Mouse (Mus musculus) heart, postnatal 0 days (tissue): ENCODE results near the gene Hist1h2ab. TPM values are rescaled to one million over a fixed set of nuclear protein-coding genes. Genes with fewer than 3 reads are reported as not detected.
"Not testable (repeated sequence)": the region's sequence is repeated elsewhere in the genome, so short reads cannot be mapped to it uniquely, and the experiment has no call there.

ENCODE experiments used
- ATAC-seq: fragments of 200-750 bp; cut with Nextera tagmentation; 2 replicates; pipeline ENCODE4 v1.8.0; 2017; ENCODE audit warnings: low read depth, moderate number of reproducible peaks, moderate library complexity; ENCODE audit not compliant: insufficient read depth
- DNase-seq: peaks from one replicate; pipeline ENCODE4 v3.0.0-alpha.2; 2016; ENCODE audit warnings: low spot score
- H3K27ac ChIP-seq: fragments of 300-500 bp; sonication (generic); 2 replicates; pipeline ENCODE4 v1.5.1; 2014; ENCODE audit warnings: low read depth, mild to moderate bottlenecking
- H3K27me3 ChIP-seq: fragments of 300-500 bp; sonication (generic); 2 replicates; pipeline ENCODE4 v1.6.1; 2014; ENCODE audit warnings: low read length, mixed read lengths; ENCODE audit not compliant: control insufficient read depth, insufficient read depth
- H3K36me3 ChIP-seq: fragments of 300-500 bp; sonication (generic); replicated peaks from 2 replicates; pipeline ENCODE4 v1.6.1; 2014; ENCODE audit warnings: low read length, mixed read lengths; ENCODE audit not compliant: control insufficient read depth, insufficient read depth
- H3K4me1 ChIP-seq: fragments of 300-500 bp; sonication (generic); 2 replicates; pipeline ENCODE4 v1.6.1; 2014; ENCODE audit warnings: antibody characterized with exemption; ENCODE audit not compliant: control insufficient read depth, insufficient read depth
- H3K4me2 ChIP-seq: fragments of 300-500 bp; sonication (generic); 2 replicates; pipeline ENCODE4 v1.6.1; 2014; ENCODE audit warnings: low read depth, mild to moderate bottlenecking, low read length, moderate library complexity
- H3K4me3 ChIP-seq: fragments of 300-500 bp; sonication (generic); 2 replicates; pipeline ENCODE4 v1.5.1; 2014; ENCODE audit warnings: low read depth, low read length
- H3K9ac ChIP-seq: fragments of 300-500 bp; sonication (generic); replicated peaks from 2 replicates; pipeline ENCODE4 v1.6.1; 2014; ENCODE audit warnings: low read depth, low read length, mixed read lengths
- H3K9me3 ChIP-seq: fragments of 300-500 bp; sonication (generic); replicated peaks from 2 replicates; pipeline ENCODE4 v1.6.1; 2016; ENCODE audit warnings: low read length; ENCODE audit not compliant: control insufficient read depth
- CTCF ChIP-seq: IDR thresholded peaks from 2 replicates; pipeline ENCODE4 v1.5.1; 2016; ENCODE audit warnings: antibody characterized with exemption, control low read depth, low read depth
- EP300 ChIP-seq: IDR thresholded peaks from 2 replicates; pipeline ENCODE4 v1.6.1; 2016; ENCODE audit warnings: antibody characterized with exemption, low read depth
- WGBS: fragments of 180-500 bp; shearing (Covaris S2); extraction: QIAGEN DNeasy Blood & Tissue Kit; methylation state at CpG from one replicate; pipeline ENCODE4 v1.1.7; 2014; 5-methylcytosine and 5-hydroxymethylcytosine counted together
- polyA plus RNA-seq: library from polyadenylated mRNA; unstranded; fragments of >200 nt; fragmentation: Nextera tagmentation; extraction: Ambion mirVana; gene quantifications from 2 replicates; pipeline ENCODE4 v1.2.1, GENCODE M21; 2015
- total RNA-seq: library from RNA; depleted of rRNA; stranded (reverse); fragments of >200 nt; gene quantifications from 2 replicates; pipeline ENCODE4 v1.2.3, GENCODE M21; 2014; ENCODE audit warnings: low replicate concordance

Hist1h2ab gene
- total and polyA plus RNA-seq, 2 experiments from 2014 or later: 5.6 to 733 TPM

GRCm38 (mm10) chr13:23768834-23769397 lies 18.0 kb downstream of the Hist1h2ab start:
- TF ChIP-seq CTCF (no peak), EP300 (no peak)
- H3K4me3 ChIP-seq: no peak overlapping the region
- H3K4me2 ChIP-seq: no peak overlapping the region
- 32% methylated on average over 5 of the region's 5 CpGs for WGBS
- H3K9me3 ChIP-seq: no peaks in the 10 kb centered on the region
- peaks cover 8% of the 10 kb centered on the region for H3K4me1 ChIP-seq
- H3K36me3 ChIP-seq: no peaks in the 10 kb centered on the region
- no peak overlapping the region for H3K9ac ChIP-seq
- DNase-seq (no peak), ATAC-seq (no peak)
- H3K27ac ChIP-seq: no peak overlapping the region
- H3K27me3 ChIP-seq: no peaks in the 10 kb centered on the region

DNA sequence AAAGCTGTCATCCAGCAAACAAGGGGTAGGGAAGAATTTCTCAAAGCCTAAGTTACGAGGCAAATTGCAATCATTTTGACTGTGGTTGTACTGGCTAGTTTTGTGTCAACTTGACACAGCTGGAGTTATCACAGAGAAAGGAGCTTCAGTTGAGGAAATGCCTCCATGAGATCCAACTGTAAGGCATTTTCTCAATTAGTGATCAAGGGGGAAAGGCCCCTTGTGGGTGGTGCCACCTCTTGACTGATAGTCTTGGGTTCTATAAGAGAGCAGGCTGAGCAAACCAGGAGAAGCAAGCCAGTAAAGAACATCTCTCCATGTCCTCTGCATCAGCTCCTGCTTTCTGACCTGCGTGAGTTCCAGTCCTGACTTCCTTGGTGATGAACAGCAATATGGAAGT lies 18.7 kb downstream of the Hist1h2ab start, which contains the start of gene Trim38:
Gene Trim38 (plus strand): TSS at position 301 of the 400 bp plus-strand sequence.
- H3K27me3 ChIP-seq, H3K9me3 ChIP-seq, DNase-seq, ATAC-seq, H3K36me3 ChIP-seq, H3K4me3 ChIP-seq, H3K4me1 ChIP-seq, H3K9ac ChIP-seq, H3K4me2 ChIP-seq, H3K27ac ChIP-seq: not testable (repeated sequence)
- 81% methylated on average over 2 of the region's 2 CpGs for WGBS

DNA sequence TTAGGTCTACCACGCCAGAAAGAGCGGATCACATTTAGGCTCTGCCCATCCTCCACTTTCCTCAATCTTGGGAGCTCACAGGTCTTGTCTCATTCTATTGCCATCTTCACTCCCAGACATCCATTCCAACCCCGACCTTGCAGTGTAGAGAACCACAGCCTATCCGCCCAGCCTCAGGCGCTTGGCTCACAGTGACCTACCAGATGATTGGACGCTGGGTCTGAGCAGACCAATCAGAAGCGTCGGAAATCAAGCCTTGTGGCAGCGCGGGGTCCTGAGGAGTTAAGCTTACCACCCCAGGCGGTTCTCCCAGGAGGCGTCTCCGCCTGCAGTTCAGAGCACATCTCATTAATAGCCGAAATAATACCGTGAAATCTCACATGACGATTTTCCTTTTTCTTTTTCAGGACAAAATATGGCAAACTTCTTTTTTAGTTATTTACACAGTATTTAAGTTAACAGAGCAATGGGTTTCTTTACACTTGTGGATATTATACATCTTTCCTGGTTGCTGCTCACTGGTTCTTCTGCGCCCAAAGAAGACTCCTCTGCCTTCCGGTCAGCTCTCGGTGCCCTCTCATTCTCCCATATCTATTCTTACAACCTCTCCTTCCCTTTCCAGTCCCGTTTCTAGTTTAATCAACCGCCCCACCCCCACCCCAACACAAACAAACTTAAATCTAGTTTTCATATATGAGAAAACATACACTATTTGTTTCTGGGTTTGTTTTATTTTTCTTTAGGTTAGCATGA lies 21.8 kb downstream of the Hist1h2ab start:
- ATAC-seq (peak; percentile 92), DNase-seq (no peak)
- H3K27me3 ChIP-seq: no peaks in the 10 kb centered on the region
- H3K9ac ChIP-seq: no peak overlapping the region
- H3K36me3 ChIP-seq: no peaks in the 10 kb centered on the region
- no peaks in the 10 kb centered on the region for H3K9me3 ChIP-seq
- no peak overlapping the region for H3K27ac ChIP-seq
- peak overlapping the region; percentile 6; the same call in 1 of the 2 replicates for H3K4me3 ChIP-seq
- H3K4me1 ChIP-seq: no peaks in the 10 kb centered on the region
- H3K4me2 ChIP-seq: peak overlapping the region; percentile 43
- WGBS: 17% methylated on average over 21 of the region's 21 CpGs
- TF ChIP-seq EP300 (no peak), CTCF (no peak)

DNA sequence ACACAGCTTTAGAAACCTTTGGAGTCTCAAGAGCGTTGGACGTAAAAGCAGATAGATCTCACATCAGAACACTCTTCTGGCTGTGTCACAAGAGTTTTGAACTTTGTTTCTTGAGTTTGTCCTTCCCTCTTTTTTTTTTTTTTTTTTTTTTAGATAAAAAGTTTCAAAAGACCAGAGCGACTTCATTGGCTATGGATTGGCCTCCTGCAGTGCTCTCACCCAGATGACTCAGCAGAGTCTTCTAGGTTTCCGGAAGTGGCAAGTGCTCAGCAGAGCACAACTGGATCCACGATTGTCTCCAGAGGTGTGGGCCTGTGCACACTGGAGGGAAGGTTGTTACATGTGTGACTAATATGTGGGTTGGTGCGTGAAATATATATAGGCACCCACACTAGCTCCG lies 27.4 kb downstream of the Hist1h2ab start:
- H3K4me2 ChIP-seq: no peak overlapping the region
- no peak overlapping the region for H3K4me3 ChIP-seq
- no peaks in the 10 kb centered on the region for H3K4me1 ChIP-seq
- 86% methylated on average over 7 of the region's 7 CpGs for WGBS
- no peak for TF ChIP-seq EP300
- no peaks in the 10 kb centered on the region for H3K9me3 ChIP-seq
- no peaks in the 10 kb centered on the region for H3K27me3 ChIP-seq
- no peak for ATAC-seq
- H3K36me3 ChIP-seq: no peaks in the 10 kb centered on the region
- no peak overlapping the region for H3K27ac ChIP-seq
- H3K9ac ChIP-seq: no peak overlapping the region
- DNase-seq: no peak

GRCm38 (mm10) chr13:23779025-23779424 lies 28.1 kb downstream of the Hist1h2ab start:
- DNase-seq: no peak
- Histone ChIP-seq H3K27ac (no peak overlapping the region), H3K27me3 (no peaks in the 10 kb centered on the region), H3K9ac (no peak overlapping the region), H3K4me3 (no peak overlapping the region), H3K4me2 (no peak overlapping the region), H3K36me3 (no peaks in the 10 kb centered on the region), H3K9me3 (no peaks in the 10 kb centered on the region), H3K4me1 (no peaks in the 10 kb centered on the region)
- TF ChIP-seq CTCF (no peak), EP300 (no peak)
- ATAC-seq: no peak
- 54% methylated on average over 4 of the region's 4 CpGs for WGBS

- Histone ChIP-seq H3K4me3 (no peak overlapping the region), H3K36me3 (no peaks in the 10 kb centered on the region), H3K9me3 (no peaks in the 10 kb centered on the region), H3K9ac (no peak overlapping the region), H3K4me1 (no peaks in the 10 kb centered on the region), H3K4me2 (no peak overlapping the region), H3K27ac (no peak overlapping the region), H3K27me3 (no peaks in the 10 kb centered on the region)
- no peak for TF ChIP-seq EP300
- peak; percentile 88 for TF ChIP-seq CTCF
- no peak for ATAC-seq
- peak; percentile 63 for DNase-seq
- 40% methylated on average over 2 of the region's 2 CpGs for WGBS
Observed at GRCm38 (mm10) chr13:23792520-23792919, 41.6 kb downstream of the Hist1h2ab start.
